Mouse (Mus musculus): ENCODE results near the gene Tceal3. TPM values are rescaled to one million over a fixed set of nuclear protein-coding genes. Genes with fewer than 3 reads are reported as not detected.
A peak's percentile ranks its signal among the peaks of the same experiment; 100 is the strongest.
"Not testable (repeated sequence)": the region's sequence is repeated elsewhere in the genome, so short reads cannot be mapped to it uniquely, and the experiment has no call there.

The Tceal3 gene
- polyA plus RNA-seq, 1 experiment from 2014 or later: 33.0 TPM

DNA sequence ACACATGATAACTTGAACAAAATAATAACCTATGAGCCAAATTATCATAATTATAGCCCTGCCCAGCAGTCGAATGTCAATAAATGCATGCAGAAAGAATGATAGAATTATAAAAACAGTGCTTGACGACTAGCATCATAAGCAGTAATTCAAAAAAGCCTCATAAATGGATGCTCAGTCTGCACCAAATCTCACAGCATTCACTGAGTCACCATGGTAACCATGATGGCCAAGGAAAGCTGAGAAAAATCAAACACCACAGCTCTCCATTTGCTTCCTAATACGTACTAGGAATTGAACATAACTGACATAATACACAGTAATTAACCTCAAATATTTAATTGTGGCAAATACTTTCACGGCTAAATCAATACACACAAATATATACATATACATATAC lies 44.5 kb downstream of the Tceal3 start:
- ATAC-seq (ENCODE audit: insufficient number of reproducible peaks, low FRiP score, low TSS enrichment, low read depth): no peak
- Histone ChIP-seq H3K4me3 (no peak overlapping the region), H3K27ac (no peak overlapping the region), H3K9me3 (no peaks in the 10 kb centered on the region), H3K9ac (no peak overlapping the region), H3K4me2 (no peak overlapping the region), H3K27me3 (no peaks in the 10 kb centered on the region), H3K36me3 (no peaks in the 10 kb centered on the region), H3K4me1 (no peaks in the 10 kb centered on the region)
- 66% methylated on average over 4 of the region's 4 CpGs for WGBS

DNA sequence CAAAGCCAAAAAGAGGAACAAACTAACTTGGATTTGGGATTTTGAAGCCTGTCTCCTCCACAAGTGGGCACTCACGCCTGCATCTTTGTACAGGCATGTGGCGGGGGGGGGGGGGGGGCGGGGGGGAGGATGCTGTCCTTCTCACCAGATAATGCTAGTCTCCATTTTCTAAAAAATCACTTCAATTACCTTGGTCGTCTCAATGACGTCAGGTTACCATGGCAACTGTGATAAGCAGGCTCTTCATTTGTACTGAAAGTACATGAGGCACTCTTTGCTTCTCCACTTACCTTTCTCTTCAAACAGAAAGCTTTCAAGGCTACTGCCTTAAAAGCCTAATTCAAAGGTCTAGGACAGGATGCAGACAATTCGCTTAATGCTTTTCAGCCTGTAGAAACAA lies 49.1 kb downstream of the Tceal3 start:
- H3K9ac ChIP-seq: no peak overlapping the region
- no peaks in the 10 kb centered on the region for H3K9me3 ChIP-seq
- WGBS: 32% methylated on average over 5 of the region's 6 CpGs
- no peak overlapping the region for H3K4me2 ChIP-seq
- H3K27me3 ChIP-seq: no peaks in the 10 kb centered on the region
- no peak for ATAC-seq (ENCODE audit: insufficient number of reproducible peaks, low FRiP score, low TSS enrichment, low read depth)
- H3K27ac ChIP-seq: no peak overlapping the region
- H3K36me3 ChIP-seq: no peaks in the 10 kb centered on the region
- H3K4me3 ChIP-seq: no peak overlapping the region
- no peaks in the 10 kb centered on the region for H3K4me1 ChIP-seq

DNA sequence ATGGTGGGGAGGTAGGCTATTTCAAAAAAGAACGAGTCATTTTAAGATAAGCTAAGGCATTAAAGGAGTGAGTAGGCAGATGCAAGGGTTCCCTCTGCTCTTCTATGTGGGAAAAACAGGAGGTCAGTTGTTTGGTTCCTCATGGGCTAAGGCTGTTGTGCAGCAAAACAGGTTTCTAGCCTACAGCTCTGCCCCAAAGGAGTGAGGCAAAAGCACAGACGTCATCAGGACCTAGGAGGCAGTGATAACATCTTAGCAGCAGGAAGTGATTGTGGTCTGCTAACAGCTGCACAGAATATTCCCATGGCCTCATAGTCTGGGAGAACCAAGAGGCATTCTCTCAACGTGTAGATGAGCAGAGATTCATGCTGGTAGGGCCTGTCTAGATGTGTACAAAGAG lies 55.2 kb downstream of the Tceal3 start:
- not testable (repeated sequence) for H3K27me3 ChIP-seq; H3K36me3 ChIP-seq; H3K4me2 ChIP-seq; ATAC-seq (ENCODE audit: insufficient number of reproducible peaks, low FRiP score, low TSS enrichment, low read depth); H3K4me1 ChIP-seq; H3K9me3 ChIP-seq; H3K4me3 ChIP-seq; H3K27ac ChIP-seq; H3K9ac ChIP-seq
- WGBS: 36% methylated on average over 3 of the region's 3 CpGs

DNA sequence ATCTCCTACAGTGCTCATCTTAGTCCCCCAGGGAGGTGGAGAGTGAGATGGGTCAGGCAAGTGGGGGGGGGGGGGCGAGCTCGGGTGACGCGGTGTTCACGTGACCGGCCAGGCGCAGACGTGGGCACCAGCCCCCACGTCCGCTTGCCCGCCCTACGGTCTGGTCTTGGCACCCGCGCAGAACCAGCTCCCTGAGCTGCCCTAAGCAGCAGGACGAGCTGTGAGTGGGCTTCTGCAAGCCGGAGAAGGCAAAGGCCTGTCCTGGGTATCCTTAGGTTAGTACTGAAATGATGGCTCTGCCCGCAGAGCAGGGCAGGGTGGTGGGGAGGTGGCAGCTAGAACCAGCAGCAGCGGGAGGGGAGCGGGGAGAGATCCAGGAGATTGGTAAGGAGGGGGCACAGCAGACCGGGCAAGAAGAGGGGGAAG lies 75.7 kb downstream of the Tceal3 start:
- no peak overlapping the region for H3K27ac ChIP-seq
- H3K36me3 ChIP-seq: no peaks in the 10 kb centered on the region
- H3K4me2 ChIP-seq: peak overlapping the region; percentile 47
- 0 out of 2 replicates have a peak, but pooled peaks have one; percentile 35 for ATAC-seq (ENCODE audit: insufficient number of reproducible peaks, low FRiP score, low TSS enrichment, low read depth)
- peak overlapping the region; percentile 23; the same call in 1 of the 2 replicates for H3K9ac ChIP-seq
- peaks cover 8% of the 10 kb centered on the region; the same call in 1 of the 2 replicates for H3K27me3 ChIP-seq
- no peaks in the 10 kb centered on the region for H3K9me3 ChIP-seq
- no peaks in the 10 kb centered on the region for H3K4me1 ChIP-seq
- WGBS: 29% methylated on average over 17 of the region's 20 CpGs
- peak overlapping the region; percentile 44 for H3K4me3 ChIP-seq

DNA sequence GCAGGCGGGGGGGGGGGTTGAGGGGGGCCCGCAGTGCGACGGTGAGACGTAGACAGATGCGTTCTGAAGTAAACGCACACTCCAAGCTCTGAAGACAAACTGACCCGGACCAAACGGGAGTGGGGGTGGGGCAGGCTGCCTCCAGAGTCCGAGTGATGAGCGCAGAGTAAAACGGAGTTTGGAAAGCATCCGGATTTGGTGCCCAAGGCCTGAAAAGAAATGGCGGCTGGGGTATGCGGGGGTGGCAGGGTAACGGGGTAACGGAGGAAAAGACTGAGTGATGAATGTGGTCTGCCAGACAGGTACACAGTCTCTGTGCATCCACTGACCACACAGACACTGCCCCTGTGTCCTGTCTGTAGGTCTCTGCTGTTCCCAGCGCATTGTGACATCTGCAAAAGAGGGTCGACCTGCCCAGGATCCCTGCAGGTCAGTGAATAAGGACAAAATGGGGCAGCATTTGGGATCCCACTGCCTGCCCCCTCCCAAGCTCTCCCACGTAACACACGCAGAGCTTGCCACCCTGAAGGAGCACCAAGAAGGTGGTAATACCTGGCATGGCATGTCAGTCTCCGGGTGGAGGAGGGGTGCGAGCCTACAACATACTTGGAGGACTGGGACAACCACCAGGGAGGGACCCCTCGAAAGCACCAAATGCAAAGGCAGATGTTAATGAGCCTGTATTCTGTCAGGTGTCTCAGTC lies 76.3 kb downstream of the Tceal3 start:
- WGBS: 13% methylated on average over 24 of the region's 24 CpGs
- H3K27ac ChIP-seq, H3K36me3 ChIP-seq, H3K9me3 ChIP-seq, H3K27me3 ChIP-seq, H3K4me1 ChIP-seq: not testable (repeated sequence)
- Histone ChIP-seq H3K4me3 (peak overlapping the region; percentile 44), H3K4me2 (peak overlapping the region; percentile 47), H3K9ac (0 out of 2 replicates have a peak overlapping the region, but pooled peaks have one; percentile 23)
- ATAC-seq (ENCODE audit: insufficient number of reproducible peaks, low FRiP score, low TSS enrichment, low read depth): 0 out of 2 replicates have a peak, but pooled peaks have one; percentile 14

DNA sequence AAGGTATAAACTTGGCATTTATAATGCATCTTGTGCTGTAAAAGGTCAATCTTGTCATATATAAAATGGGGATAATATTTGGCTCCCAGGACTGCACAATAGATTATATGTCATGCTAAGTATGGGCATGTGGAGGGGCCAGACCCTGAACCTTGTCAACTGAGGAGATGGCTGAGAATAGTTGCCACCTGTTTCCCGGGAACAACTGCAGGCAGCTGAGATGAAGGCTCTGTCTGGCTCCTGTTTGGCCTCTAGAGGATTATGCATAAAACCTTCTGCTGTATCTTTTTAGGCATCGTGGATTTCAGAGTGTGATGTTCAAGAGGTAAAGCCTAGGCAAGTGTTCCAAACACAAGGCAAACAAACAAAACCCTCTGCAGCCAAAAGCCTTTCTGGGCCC lies 78.2 kb downstream of the Tceal3 start:
- Histone ChIP-seq H3K4me1 (no peaks in the 10 kb centered on the region), H3K27me3 (peaks cover 8% of the 10 kb centered on the region; the same call in 1 of the 2 replicates), H3K36me3 (no peaks in the 10 kb centered on the region), H3K27ac (no peak overlapping the region), H3K4me2 (no peak overlapping the region), H3K4me3 (no peak overlapping the region), H3K9me3 (no peaks in the 10 kb centered on the region), H3K9ac (no peak overlapping the region)
- ATAC-seq (ENCODE audit: insufficient number of reproducible peaks, low FRiP score, low TSS enrichment, low read depth): no peak
- WGBS: 78% methylated on average over 2 of the region's 2 CpGs

DNA sequence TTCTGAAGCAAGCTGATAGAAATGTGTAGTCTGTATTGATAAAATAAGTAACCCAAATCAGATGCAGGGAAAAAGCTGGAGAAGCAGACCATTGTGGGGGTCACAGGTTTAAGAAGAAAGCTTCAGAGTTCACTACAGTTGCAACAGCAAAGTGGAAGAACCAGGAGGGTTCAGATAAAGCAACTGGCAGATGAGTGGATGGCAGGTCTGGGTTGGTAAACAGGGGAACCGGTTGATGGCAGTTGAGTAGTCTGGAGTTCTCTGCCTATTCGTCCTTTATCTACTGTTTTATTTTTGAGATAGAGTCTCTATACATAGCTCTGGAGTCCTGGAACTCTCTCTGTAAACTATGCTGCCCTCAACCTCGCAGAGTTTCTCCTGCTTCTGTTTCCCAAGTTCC lies 90.3 kb downstream of the Tceal3 start:
- Histone ChIP-seq H3K27ac (no peak overlapping the region), H3K4me3 (no peak overlapping the region), H3K27me3 (no peaks in the 10 kb centered on the region), H3K9ac (no peak overlapping the region), H3K36me3 (no peaks in the 10 kb centered on the region), H3K9me3 (no peaks in the 10 kb centered on the region), H3K4me2 (no peak overlapping the region), H3K4me1 (no peaks in the 10 kb centered on the region)
- ATAC-seq (ENCODE audit: insufficient number of reproducible peaks, low FRiP score, low TSS enrichment, low read depth): no peak
- WGBS: 66% methylated on average over 3 of the region's 3 CpGs

DNA sequence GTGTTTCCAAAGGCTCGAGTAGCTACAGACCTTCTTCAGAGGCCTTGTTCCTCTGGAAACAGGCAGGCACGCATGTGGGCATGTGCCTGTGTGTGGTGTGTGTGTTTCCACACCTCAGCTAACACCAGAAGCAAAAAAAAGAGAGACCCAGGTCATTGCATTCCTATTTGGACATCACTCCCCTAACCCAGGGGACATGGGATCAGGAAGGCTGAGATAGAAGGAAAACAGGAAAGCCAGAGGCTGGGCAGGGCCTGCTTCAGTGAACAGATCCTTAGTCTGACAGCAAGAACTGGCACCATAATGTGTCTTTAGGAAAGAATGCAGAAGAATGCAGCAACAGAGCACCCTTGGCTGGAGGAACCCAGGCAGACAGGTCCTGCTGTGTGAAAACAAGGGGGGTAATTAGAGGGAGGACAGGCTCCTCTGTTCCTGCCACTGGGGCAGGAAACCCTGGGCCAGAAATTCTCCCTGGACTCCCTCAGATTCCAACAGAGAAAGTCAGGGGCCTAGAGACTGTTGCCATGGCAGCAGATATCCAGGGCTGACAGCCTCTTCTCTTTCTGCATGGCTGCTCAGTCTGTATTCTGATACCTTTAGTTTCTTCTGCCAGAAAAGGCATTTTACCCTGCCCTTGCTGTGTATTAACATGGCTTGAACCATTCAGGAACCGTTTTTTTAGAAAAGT lies 101.1 kb downstream of the Tceal3 start:
- not testable (repeated sequence) for H3K27ac ChIP-seq; H3K27me3 ChIP-seq; ATAC-seq (ENCODE audit: insufficient number of reproducible peaks, low FRiP score, low TSS enrichment, low read depth); H3K36me3 ChIP-seq; H3K9ac ChIP-seq; H3K9me3 ChIP-seq; H3K4me2 ChIP-seq; H3K4me1 ChIP-seq; H3K4me3 ChIP-seq
- 50% methylated on average over 3 of the region's 3 CpGs for WGBS

DNA sequence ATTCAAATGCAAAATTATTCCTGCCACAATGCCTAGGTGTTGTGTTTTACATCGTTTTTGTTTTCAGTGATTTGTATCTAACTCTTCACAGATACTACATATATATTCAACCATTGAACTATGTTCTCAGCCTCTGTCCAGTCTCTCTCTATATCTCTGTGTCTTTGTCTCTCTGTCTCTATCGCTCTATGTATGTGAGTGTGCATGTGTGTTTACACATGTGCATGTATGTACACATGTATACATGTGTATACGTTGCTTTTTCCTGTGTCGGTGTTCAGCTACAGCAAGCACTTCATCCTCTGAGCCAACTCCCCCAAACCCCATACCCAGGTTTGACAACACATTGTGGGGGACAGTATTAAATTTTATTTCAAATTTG lies 101.6 kb downstream of the Tceal3 start:
- no peaks in the 10 kb centered on the region for H3K27me3 ChIP-seq
- no peak overlapping the region for H3K27ac ChIP-seq
- ATAC-seq (ENCODE audit: insufficient number of reproducible peaks, low FRiP score, low TSS enrichment, low read depth): no peak
- no peaks in the 10 kb centered on the region for H3K9me3 ChIP-seq
- H3K4me3 ChIP-seq: no peak overlapping the region
- WGBS: 81% methylated on average over 4 of the region's 4 CpGs
- no peak overlapping the region for H3K9ac ChIP-seq
- H3K4me2 ChIP-seq: no peak overlapping the region
- no peaks in the 10 kb centered on the region for H3K4me1 ChIP-seq
- H3K36me3 ChIP-seq: no peaks in the 10 kb centered on the region

DNA sequence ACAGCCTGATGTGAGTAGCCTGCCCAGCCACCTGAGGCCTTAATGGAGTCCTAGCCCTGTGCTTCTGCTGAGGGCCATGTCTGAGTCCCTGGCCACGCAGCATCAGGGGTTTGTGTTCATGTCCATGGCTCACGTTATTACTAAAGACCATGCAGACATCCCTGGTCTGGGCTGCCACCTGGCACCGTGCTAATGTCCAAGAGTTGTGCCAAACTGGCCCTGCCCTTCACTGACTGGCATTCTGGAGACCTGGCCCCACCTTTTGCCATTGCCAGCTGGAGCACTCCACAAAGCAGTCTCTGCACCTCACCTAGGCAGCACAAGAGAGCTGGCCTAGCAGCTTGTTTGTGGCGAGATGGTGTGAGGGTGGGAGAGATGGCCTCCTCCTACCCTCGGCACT lies 102.6 kb downstream of the Tceal3 start:
- no peaks in the 10 kb centered on the region for H3K36me3 ChIP-seq
- no peak overlapping the region for H3K4me2 ChIP-seq
- no peak overlapping the region for H3K4me3 ChIP-seq
- WGBS: 81% methylated on average over 5 of the region's 5 CpGs
- ATAC-seq (ENCODE audit: insufficient number of reproducible peaks, low FRiP score, low TSS enrichment, low read depth): no peak
- no peak overlapping the region for H3K9ac ChIP-seq
- no peaks in the 10 kb centered on the region for H3K4me1 ChIP-seq
- no peaks in the 10 kb centered on the region for H3K27me3 ChIP-seq
- H3K27ac ChIP-seq: no peak overlapping the region
- no peaks in the 10 kb centered on the region for H3K9me3 ChIP-seq

DNA sequence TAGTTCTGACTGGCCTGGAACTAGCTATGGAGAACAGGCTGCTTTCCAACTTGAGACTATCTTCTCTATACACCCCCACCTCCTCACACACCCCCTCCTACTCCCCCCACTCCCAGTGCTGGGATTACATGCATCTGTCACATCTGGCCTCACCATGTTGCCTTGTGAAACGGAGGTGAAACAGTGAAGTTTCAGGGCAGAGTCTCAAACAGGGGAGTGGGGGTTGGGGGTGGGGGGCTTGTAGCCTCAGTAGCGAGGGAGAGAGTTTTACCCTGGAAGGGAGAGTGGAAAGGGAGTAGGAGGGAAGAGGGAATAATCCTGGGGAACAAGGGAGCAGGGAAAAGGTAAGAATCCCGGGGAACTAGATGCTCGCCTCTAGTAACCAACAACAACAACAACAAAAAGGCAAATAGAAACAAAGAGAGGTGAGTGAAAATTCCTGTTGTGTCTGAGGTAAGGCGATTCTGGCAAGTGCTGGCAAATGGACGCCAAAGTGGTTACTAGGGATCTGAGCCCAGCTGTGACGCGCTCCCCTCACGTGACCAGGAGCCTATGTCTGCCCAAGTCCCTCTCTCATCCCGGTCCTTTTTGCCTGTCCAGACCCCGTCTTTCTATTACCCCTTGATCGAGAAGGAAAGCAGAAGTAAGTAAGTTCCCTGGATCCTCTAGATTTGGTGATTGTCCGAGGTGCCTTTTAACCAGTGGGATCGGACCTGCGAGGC lies 117.0 kb downstream of the Tceal3 start, which contains the start of gene Tceal1:
Gene Tceal1, plus strand, starts transcription at position 537 of the 722 bp plus-strand sequence.
- Histone ChIP-seq H3K36me3 (no peaks in the 10 kb centered on the region), H3K4me1 (no peaks in the 10 kb centered on the region), H3K9me3 (no peaks in the 10 kb centered on the region), H3K9ac (peak within 1 kb of the TSS; percentile 39), H3K27me3 (0 out of 2 replicates have a peak, but pooled peaks cover 2% of the 10 kb centered on the region), H3K4me3 (peak within 1 kb of the TSS; percentile 50), H3K27ac (peak within 1 kb of the TSS; percentile 82), H3K4me2 (peak within 1 kb of the TSS; percentile 45)
- no peak for ATAC-seq (ENCODE audit: insufficient number of reproducible peaks, low FRiP score, low TSS enrichment, low read depth)
- 35% methylated on average over 15 of the region's 15 CpGs for WGBS
